30 mouse cellular contexts compared by ENCODE assay signal in genomic region chr12:118772790-118773189, GRCm38 (mm10).
"Had no signal": no experiment of that assay in that cellular context is flagged by ENCODE, and none has a peak within 500 bp of the region (broad histone marks: within the 10 kb centered on the region; RNA-seq: fewer than 3 reads in every experiment).

No protein-coding gene starts in this region.

- H3K4me1 ChIP-seq: heart, embryonic 13.5 days; heart, embryonic 15.5 days; hindbrain, embryonic 10.5 days; hindbrain, embryonic 12.5 days; intestine, embryonic 15.5 days; limb, embryonic 10.5 days; limb, embryonic 12.5 days; liver, embryonic 13.5 days; liver, embryonic 15.5 days had no signal

- H3K9ac ChIP-seq: heart, embryonic 13.5 days; heart, embryonic 15.5 days; hindbrain, embryonic 12.5 days; hindbrain, embryonic 14.5 days; intestine, embryonic 15.5 days; limb, embryonic 12.5 days; liver, embryonic 13.5 days; liver, embryonic 15.5 days had no signal

- H3K9me3 ChIP-seq: heart, embryonic 13.5 days; heart, embryonic 15.5 days; hindbrain, embryonic 10.5 days; hindbrain, embryonic 12.5 days; intestine, embryonic 15.5 days; limb, embryonic 10.5 days; limb, embryonic 12.5 days; liver, embryonic 13.5 days; liver, embryonic 15.5 days had no signal

- DNase-seq: gastrocnemius, adult 2 months; gastrocnemius, postnatal 10 days; gastrocnemius, postnatal 25 days; heart, adult 11 months; heart, adult 2 months; heart, postnatal 14 days; heart, postnatal 4 days; kidney, adult 18-20 months; kidney, adult 8-10 months; kidney, postnatal 10 days; kidney, postnatal 25 days; kidney, postnatal 4 days; liver; liver, embryonic 13.5 days had no signal

- ATAC-seq: hindbrain, embryonic 16.5 days; inflammation-experienced regulatory T-cells, adult 6 months; intestine, embryonic 15.5 days; intestine, postnatal 0 days had no signal

- H3K27me3 ChIP-seq: heart, embryonic 13.5 days; heart, embryonic 15.5 days; hindbrain, embryonic 12.5 days; intestine, embryonic 15.5 days; limb, embryonic 12.5 days; liver, embryonic 13.5 days; liver, embryonic 15.5 days had no signal

- H3K36me3 ChIP-seq: heart, embryonic 13.5 days; heart, embryonic 15.5 days; hindbrain, embryonic 10.5 days; hindbrain, embryonic 12.5 days; intestine, embryonic 15.5 days; limb, embryonic 10.5 days; limb, embryonic 12.5 days; liver, embryonic 13.5 days; liver, embryonic 15.5 days had no signal

- H3K4me3 ChIP-seq: gastrocnemius, adult 2 months; heart, adult 2 months; heart, embryonic 13.5 days; heart, embryonic 15.5 days; hindbrain, embryonic 10.5 days; hindbrain, embryonic 12.5 days; intestine, embryonic 15.5 days; layer of hippocampus, adult 2 months; left cerebral cortex, adult 2 months; limb, embryonic 10.5 days; limb, embryonic 12.5 days; liver, embryonic 13.5 days; liver, embryonic 15.5 days had no signal

- H3K4me2 ChIP-seq: heart, embryonic 11.5 days; heart, embryonic 13.5 days; heart, embryonic 15.5 days; hindbrain, embryonic 12.5 days; hindbrain, embryonic 14.5 days; intestine, embryonic 15.5 days; limb, embryonic 12.5 days; liver, embryonic 11.5 days; liver, embryonic 13.5 days; liver, embryonic 15.5 days had no signal

- H3K27ac ChIP-seq: gastrocnemius, adult 2 months; heart, adult 2 months; heart, embryonic 13.5 days; heart, embryonic 15.5 days; hindbrain, embryonic 10.5 days; hindbrain, embryonic 12.5 days; hindbrain, embryonic 14.5 days; intestine, embryonic 15.5 days; layer of hippocampus, adult 2 months; left cerebral cortex, adult 2 months; limb, embryonic 10.5 days; limb, embryonic 12.5 days; liver, embryonic 13.5 days; liver, embryonic 15.5 days had no signal
